Mouse (Mus musculus) hindbrain, embryonic 16.5 days (tissue): ENCODE measurements around the gene Zbtb16. TPM values are rescaled to one million over a fixed set of nuclear protein-coding genes. Genes with fewer than 3 reads are reported as not detected.

Experiments
- ATAC-seq: fragments of 200-750 bp; cut with Nextera tagmentation; 2 replicates; pipeline ENCODE4 v1.8.0; 2017; ENCODE audit warnings: moderate TSS enrichment, moderate library complexity
- H3K27ac ChIP-seq: fragments of 300-500 bp; sonication (generic); 2 replicates; pipeline ENCODE4 v1.5.1; 2014; ENCODE audit warnings: low read depth, mild to moderate bottlenecking, control low read depth, low read length, moderate library complexity
- H3K27me3 ChIP-seq: fragments of 300-500 bp; sonication (generic); replicated peaks from 2 replicates; pipeline ENCODE4 v1.6.1; 2014; ENCODE audit warnings: low read length; ENCODE audit not compliant: control insufficient read depth, insufficient read depth
- H3K36me3 ChIP-seq: fragments of 300-500 bp; sonication (generic); 2 replicates; pipeline ENCODE4 v1.6.1; 2014; ENCODE audit warnings: mild to moderate bottlenecking, low read length, moderate library complexity, mixed read lengths; ENCODE audit not compliant: control insufficient read depth, insufficient read depth
- H3K4me1 ChIP-seq: fragments of 300-500 bp; sonication (generic); 2 replicates; pipeline ENCODE4 v1.6.1; 2014; ENCODE audit warnings: low read depth, low read length; ENCODE audit not compliant: control insufficient read depth, insufficient read depth
- H3K4me2 ChIP-seq: fragments of 300-500 bp; sonication (generic); 2 replicates; pipeline ENCODE4 v1.6.1; 2014; ENCODE audit warnings: mild to moderate bottlenecking, low read length, control low read depth, moderate library complexity
- H3K4me3 ChIP-seq: fragments of 300-500 bp; sonication (generic); 2 replicates; pipeline ENCODE4 v1.5.1; 2014; ENCODE audit warnings: mild to moderate bottlenecking, low read length, control low read depth, moderate library complexity
- H3K9ac ChIP-seq: fragments of 300-500 bp; sonication (generic); 2 replicates; pipeline ENCODE4 v1.6.1; 2014; ENCODE audit warnings: low read depth, mild to moderate bottlenecking, control low read depth, low read length, moderate library complexity
- H3K9me3 ChIP-seq: fragments of 300-500 bp; sonication (generic); 2 replicates; pipeline ENCODE4 v1.6.1; 2014; ENCODE audit warnings: mild to moderate bottlenecking, low read length, moderate library complexity; ENCODE audit not compliant: control insufficient read depth
- whole genome bisulfite sequencing: fragments of 180-500 bp; shearing (Covaris S2); extraction: QIAGEN DNeasy Blood & Tissue Kit; methylation state at CpG from one replicate; pipeline ENCODE4 v1.1.7; 2014; 5-methylcytosine and 5-hydroxymethylcytosine counted together
- polyA plus RNA-seq: library from polyadenylated mRNA; unstranded; fragments of >200 nt; fragmentation: Nextera tagmentation; extraction: Ambion mirVana; gene quantifications from 2 replicates; pipeline ENCODE4 v1.2.1, GENCODE M21; 2015

Gene Zbtb16
- polyA plus RNA-seq, 1 experiment from 2014 or later = 8.4 TPM

- Histone ChIP-seq H3K27ac (no peak overlapping the region), H3K4me1 (no peaks in the 10 kb centered on the region; the same call in 1 of the 2 replicates), H3K9ac (no peak overlapping the region), H3K36me3 (no peaks in the 10 kb centered on the region), H3K4me3 (no peak overlapping the region), H3K9me3 (no peaks in the 10 kb centered on the region; the same call in 1 of the 2 replicates), H3K4me2 (no peak overlapping the region), H3K27me3 (no peaks in the 10 kb centered on the region)
- no peak for ATAC-seq
- WGBS = 80% methylated on average over 4 of the region's 4 CpGs
Measured at GRCm38 (mm10) chr9:48719619-48720018, 116.4 kb downstream of the Zbtb16 start.

- 85% methylated on average over 8 of the region's 8 CpGs for WGBS
- no peak overlapping the region for H3K27ac ChIP-seq
- H3K9ac ChIP-seq = no peak overlapping the region
- H3K36me3 ChIP-seq = no peaks in the 10 kb centered on the region
- H3K4me3 ChIP-seq = no peak overlapping the region
- no peak for ATAC-seq
- no peaks in the 10 kb centered on the region; the same call in 1 of the 2 replicates for H3K4me1 ChIP-seq
- H3K9me3 ChIP-seq = no peaks in the 10 kb centered on the region; the same call in 1 of the 2 replicates
- H3K27me3 ChIP-seq = no peaks in the 10 kb centered on the region
- no peak overlapping the region for H3K4me2 ChIP-seq
Measured at GRCm38 (mm10) chr9:48716549-48716948, 119.5 kb downstream of the Zbtb16 start.

- Histone ChIP-seq H3K9me3 (no peaks in the 10 kb centered on the region; the same call in 1 of the 2 replicates), H3K4me1 (peaks cover 11% of the 10 kb centered on the region), H3K27me3 (no peaks in the 10 kb centered on the region), H3K4me3 (no peak overlapping the region), H3K9ac (no peak overlapping the region), H3K27ac (no peak overlapping the region), H3K4me2 (no peak overlapping the region), H3K36me3 (no peaks in the 10 kb centered on the region)
- WGBS = 92% methylated on average over 8 of the region's 8 CpGs
- ATAC-seq = no peak
Measured at GRCm38 (mm10) chr9:48715042-48715441, 121.0 kb downstream of the Zbtb16 start.

GRCm38 (mm10) chr9:48713779-48714178, 122.2 kb downstream of the Zbtb16 start:
- peaks cover 11% of the 10 kb centered on the region for H3K4me1 ChIP-seq
- no peaks in the 10 kb centered on the region for H3K36me3 ChIP-seq
- H3K4me3 ChIP-seq = no peak overlapping the region
- WGBS = 91% methylated on average over 8 of the region's 8 CpGs
- no peak for ATAC-seq
- no peaks in the 10 kb centered on the region; the same call in 1 of the 2 replicates for H3K9me3 ChIP-seq
- no peaks in the 10 kb centered on the region for H3K27me3 ChIP-seq
- H3K9ac ChIP-seq = no peak overlapping the region
- no peak overlapping the region for H3K4me2 ChIP-seq
- no peak overlapping the region for H3K27ac ChIP-seq

GRCm38 (mm10) chr9:48712985-48713765, 122.8 kb downstream of the Zbtb16 start:
- Histone ChIP-seq H3K4me3 (no peak overlapping the region), H3K27ac (no peak overlapping the region), H3K4me2 (no peak overlapping the region), H3K9me3 (no peaks in the 10 kb centered on the region; the same call in 1 of the 2 replicates), H3K4me1 (peaks cover 11% of the 10 kb centered on the region), H3K9ac (no peak overlapping the region), H3K27me3 (no peaks in the 10 kb centered on the region), H3K36me3 (no peaks in the 10 kb centered on the region)
- 87% methylated on average over 13 of the region's 13 CpGs for WGBS
- no peak for ATAC-seq

GRCm38 (mm10) chr9:48711826-48712225, 124.2 kb downstream of the Zbtb16 start:
- H3K9ac ChIP-seq = no peak overlapping the region
- no peak overlapping the region for H3K27ac ChIP-seq
- no peak overlapping the region for H3K4me2 ChIP-seq
- H3K27me3 ChIP-seq = no peaks in the 10 kb centered on the region
- no peaks in the 10 kb centered on the region for H3K36me3 ChIP-seq
- WGBS = 82% methylated on average over 5 of the region's 5 CpGs
- no peak for ATAC-seq
- no peak overlapping the region for H3K4me3 ChIP-seq
- H3K9me3 ChIP-seq = no peaks in the 10 kb centered on the region; the same call in 1 of the 2 replicates
- H3K4me1 ChIP-seq = peaks cover 15% of the 10 kb centered on the region

GRCm38 (mm10) chr9:48711296-48711781, 124.7 kb downstream of the Zbtb16 start:
- no peak for ATAC-seq
- Histone ChIP-seq H3K4me1 (peaks cover 17% of the 10 kb centered on the region), H3K9ac (0 out of 2 replicates have a peak overlapping the region, but pooled peaks have one; percentile 19), H3K4me3 (no peak overlapping the region), H3K4me2 (no peak overlapping the region), H3K36me3 (no peaks in the 10 kb centered on the region), H3K27ac (0 out of 2 replicates have a peak overlapping the region, but pooled peaks have one; percentile 30), H3K9me3 (no peaks in the 10 kb centered on the region; the same call in 1 of the 2 replicates), H3K27me3 (no peaks in the 10 kb centered on the region)
- WGBS = 41% methylated on average over 9 of the region's 9 CpGs

- H3K36me3 ChIP-seq = no peaks in the 10 kb centered on the region
- WGBS = 39% methylated on average over 17 of the region's 17 CpGs
Measured at GRCm38 (mm10) chr9:48710355-48711295, 125.4 kb downstream of the Zbtb16 start.

More at GRCm38 (mm10) chr9:48710355-48711295, 125.4 kb downstream of the Zbtb16 start:
- no peak overlapping the region for H3K4me3 ChIP-seq
- no peak overlapping the region for H3K9ac ChIP-seq
- ATAC-seq = no peak
- H3K4me2 ChIP-seq = no peak overlapping the region
- H3K27me3 ChIP-seq = no peaks in the 10 kb centered on the region
- H3K4me1 ChIP-seq = peaks cover 17% of the 10 kb centered on the region
- no peaks in the 10 kb centered on the region; the same call in 1 of the 2 replicates for H3K9me3 ChIP-seq
- H3K27ac ChIP-seq = no peak overlapping the region; the same call in 1 of the 2 replicates
